Mouse (Mus musculus): ENCODE results near the gene Lrba. TPM values are rescaled to one million over a fixed set of nuclear protein-coding genes. Genes with fewer than 3 reads are reported as not detected.

The Lrba gene
- polyA plus RNA-seq, 1 experiment: 5.6 TPM

DNA sequence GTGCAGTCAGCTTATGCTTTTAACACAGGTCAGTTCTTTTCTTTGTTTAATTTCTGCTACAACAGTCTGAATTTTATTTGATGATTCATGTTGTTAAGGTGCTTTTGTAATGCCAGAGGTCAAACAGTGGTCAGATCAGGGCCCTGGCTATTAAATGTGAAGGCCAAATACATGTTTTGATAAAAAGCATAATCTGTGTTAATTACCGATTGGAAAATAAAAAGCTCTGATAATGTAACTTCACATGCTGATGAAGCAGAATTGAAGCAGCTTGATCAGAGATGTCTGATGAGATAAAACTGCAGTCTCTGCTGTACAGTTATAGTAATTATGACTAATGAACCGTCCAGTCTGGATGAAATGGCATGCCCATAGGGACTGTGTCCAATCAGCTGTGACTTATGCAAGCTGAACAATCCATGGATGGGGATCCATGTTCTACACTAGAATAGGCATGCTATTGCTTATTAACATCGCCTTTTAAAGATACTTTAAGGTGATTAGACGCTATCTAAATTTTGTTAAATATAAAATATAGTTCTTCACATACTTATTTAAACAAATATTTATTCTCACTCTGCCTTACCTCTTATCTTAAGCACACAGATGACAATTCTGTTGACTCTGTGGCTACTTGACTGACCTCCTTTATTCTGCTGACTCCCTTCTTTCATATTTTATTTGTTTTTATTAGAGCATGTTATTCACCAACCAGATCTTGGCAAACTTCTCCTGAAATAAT, 336.0 kb downstream of the Lrba start:
- no peak for TF ChIP-seq MAX (IDR thresholded peaks at IDR 0.05; ENCODE audit: low read depth)
- TF ChIP-seq POLR2AphosphoS2 (IDR thresholded peaks at IDR 0.05; ENCODE audit: insufficient read length, low read depth): no peak
- TF ChIP-seq POLR2A (IDR thresholded peaks at IDR 0.05; ENCODE audit: insufficient read length, low read depth): no peak
- no peak for TF ChIP-seq SRF (IDR thresholded peaks at IDR 0.05; ENCODE audit: control insufficient read depth, insufficient read length, low read depth)
- no peak for TF ChIP-seq E2F4 (IDR thresholded peaks at IDR 0.05; ENCODE audit: insufficient read depth)
- TF ChIP-seq MYOD1 (IDR thresholded peaks at IDR 0.05; ENCODE audit: control insufficient read depth in 1 of 3, insufficient read length in 2 of 3, low read depth in 2 of 3): no peak
- no peak for TF ChIP-seq USF1 (IDR thresholded peaks at IDR 0.05; ENCODE audit: low read depth)
- no peak for TF ChIP-seq MYOG (IDR thresholded peaks at IDR 0.05; ENCODE audit: control insufficient read depth in 1 of 3, insufficient read depth in 1 of 3, insufficient read length in 2 of 3, low read depth in 2 of 3)
- no peak for TF ChIP-seq CEBPB (IDR thresholded peaks at IDR 0.05; ENCODE audit: insufficient read depth, poor library complexity, severe bottlenecking)
- TF ChIP-seq REST (IDR thresholded peaks at IDR 0.05; ENCODE audit: insufficient read depth, insufficient read length): no peak
- TF ChIP-seq TCF12 (IDR thresholded peaks at IDR 0.05; ENCODE audit: insufficient read depth, poor library complexity, severe bottlenecking): no peak
- H3ac ChIP-seq (ENCODE audit: control insufficient read depth, insufficient read length): no peak overlapping the region
- no peak overlapping the region for H3K4me3 ChIP-seq
- no peaks in the 10 kb centered on the region for H3K36me3 ChIP-seq (ENCODE audit: control insufficient read depth, insufficient read depth)
- no peak overlapping the region for H3K4me2 ChIP-seq (ENCODE audit: low read depth)
- no peaks in the 10 kb centered on the region for H3K27me3 ChIP-seq (ENCODE audit: control insufficient read depth, insufficient read depth, insufficient read length)
- H3K79me2 ChIP-seq (ENCODE audit: control insufficient read depth, insufficient read depth): no peaks in the 10 kb centered on the region

DNA sequence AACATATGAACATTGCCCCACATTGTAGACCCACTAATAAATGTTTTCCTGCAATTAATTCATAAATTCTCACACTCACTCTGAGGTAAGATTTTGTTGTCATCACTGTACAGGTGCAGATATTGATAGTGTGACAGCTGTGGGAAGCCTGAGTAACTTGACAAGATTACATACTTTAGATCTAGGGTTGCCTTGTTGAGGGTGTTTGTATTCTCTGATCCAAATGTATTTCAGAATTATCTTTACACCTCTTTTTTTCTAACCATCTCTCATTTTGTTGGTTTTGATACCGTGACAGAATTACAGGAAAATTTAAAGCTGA, 336.5 kb downstream of the Lrba start:
- H3K79me2 ChIP-seq (ENCODE audit: control insufficient read depth, insufficient read depth): no peaks in the 10 kb centered on the region
- H3K4me2 ChIP-seq (ENCODE audit: low read depth): no peak overlapping the region
- H3K36me3 ChIP-seq (ENCODE audit: control insufficient read depth, insufficient read depth): no peaks in the 10 kb centered on the region
- no peak for TF ChIP-seq POLR2A (IDR thresholded peaks at IDR 0.05; ENCODE audit: insufficient read length, low read depth)
- no peak for TF ChIP-seq POLR2AphosphoS2 (IDR thresholded peaks at IDR 0.05; ENCODE audit: insufficient read length, low read depth)
- TF ChIP-seq E2F4 (IDR thresholded peaks at IDR 0.05; ENCODE audit: insufficient read depth): no peak
- TF ChIP-seq CEBPB (IDR thresholded peaks at IDR 0.05; ENCODE audit: insufficient read depth, poor library complexity, severe bottlenecking): no peak
- TF ChIP-seq TCF3 (IDR thresholded peaks at IDR 0.05; ENCODE audit: insufficient read length, low read depth): no peak
- no peak overlapping the region for H3ac ChIP-seq (ENCODE audit: control insufficient read depth, insufficient read length)
- no peak overlapping the region for H3K4me3 ChIP-seq
- no peaks in the 10 kb centered on the region for H3K27me3 ChIP-seq (ENCODE audit: control insufficient read depth, insufficient read depth, insufficient read length)

DNA sequence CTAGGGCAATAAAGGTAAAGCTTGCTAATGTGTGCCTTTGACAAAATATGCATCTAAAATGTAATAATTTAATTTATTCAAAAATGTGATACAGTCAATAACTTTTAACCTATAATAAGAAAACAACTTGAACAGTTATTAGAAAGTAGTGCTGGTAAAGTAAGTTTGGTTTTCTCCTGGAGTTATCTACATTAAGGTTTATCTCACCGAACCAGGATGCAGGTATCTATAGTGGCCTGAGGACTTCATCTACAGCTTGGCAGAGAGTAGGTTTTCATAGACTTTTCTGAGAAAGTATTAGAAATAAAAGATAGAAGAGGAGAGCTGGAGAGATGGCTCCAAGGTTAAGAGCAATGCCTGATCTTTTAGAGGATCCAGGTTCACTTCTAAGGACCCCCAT, 336.9 kb downstream of the Lrba start:
- TF ChIP-seq SRF (IDR thresholded peaks at IDR 0.05; ENCODE audit: control insufficient read depth, insufficient read length, low read depth): no peak
- no peak for TF ChIP-seq POLR2A (IDR thresholded peaks at IDR 0.05; ENCODE audit: insufficient read length, low read depth)
- no peak for TF ChIP-seq POLR2AphosphoS2 (IDR thresholded peaks at IDR 0.05; ENCODE audit: insufficient read length, low read depth)
- TF ChIP-seq TCF3 (IDR thresholded peaks at IDR 0.05; ENCODE audit: insufficient read length, low read depth): no peak
- no peak for TF ChIP-seq MYOD1 (IDR thresholded peaks at IDR 0.05; ENCODE audit: control insufficient read depth in 1 of 3, insufficient read length in 2 of 3, low read depth in 2 of 3)
- no peak for TF ChIP-seq E2F4 (IDR thresholded peaks at IDR 0.05; ENCODE audit: insufficient read depth)
- Histone ChIP-seq H3K4me3 (no peak overlapping the region), H3K79me2 (ENCODE audit: control insufficient read depth, insufficient read depth) (no peaks in the 10 kb centered on the region), H3K36me3 (ENCODE audit: control insufficient read depth, insufficient read depth) (no peaks in the 10 kb centered on the region), H3ac (ENCODE audit: control insufficient read depth, insufficient read length) (no peak overlapping the region), H3K27me3 (ENCODE audit: control insufficient read depth, insufficient read depth, insufficient read length) (no peaks in the 10 kb centered on the region), H3K4me2 (ENCODE audit: low read depth) (no peak overlapping the region)

DNA sequence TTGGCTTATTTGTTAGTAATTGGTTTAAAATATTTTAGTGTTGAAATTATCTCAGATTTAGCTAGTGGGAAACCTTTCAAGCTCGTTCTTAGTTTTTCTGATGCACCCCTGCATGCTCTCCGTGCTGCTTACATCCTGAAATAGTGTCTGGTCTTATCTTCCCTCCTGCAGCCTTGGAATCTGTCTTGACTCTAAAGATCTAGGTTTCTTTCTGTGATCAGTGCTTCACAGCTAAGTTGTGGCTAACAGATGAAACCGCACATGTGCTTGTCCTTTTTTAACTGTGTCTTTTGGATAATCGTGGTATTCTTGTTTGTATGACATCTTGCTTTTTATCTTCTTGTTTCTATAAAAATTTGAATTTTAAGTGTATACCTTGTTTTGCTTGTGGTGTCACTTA, 342.8 kb downstream of the Lrba start:
- TF ChIP-seq SRF (IDR thresholded peaks at IDR 0.05; ENCODE audit: control insufficient read depth, insufficient read length, low read depth) (no peak), USF1 (IDR thresholded peaks at IDR 0.05; ENCODE audit: low read depth) (no peak), MYOD1 (IDR thresholded peaks at IDR 0.05; ENCODE audit: control insufficient read depth in 1 of 3, insufficient read length in 2 of 3, low read depth in 2 of 3) (no peak), POLR2AphosphoS2 (IDR thresholded peaks at IDR 0.05; ENCODE audit: insufficient read length, low read depth) (no peak), TCF3 (IDR thresholded peaks at IDR 0.05; ENCODE audit: insufficient read length, low read depth) (no peak), MAX (IDR thresholded peaks at IDR 0.05; ENCODE audit: low read depth) (no peak)

DNA sequence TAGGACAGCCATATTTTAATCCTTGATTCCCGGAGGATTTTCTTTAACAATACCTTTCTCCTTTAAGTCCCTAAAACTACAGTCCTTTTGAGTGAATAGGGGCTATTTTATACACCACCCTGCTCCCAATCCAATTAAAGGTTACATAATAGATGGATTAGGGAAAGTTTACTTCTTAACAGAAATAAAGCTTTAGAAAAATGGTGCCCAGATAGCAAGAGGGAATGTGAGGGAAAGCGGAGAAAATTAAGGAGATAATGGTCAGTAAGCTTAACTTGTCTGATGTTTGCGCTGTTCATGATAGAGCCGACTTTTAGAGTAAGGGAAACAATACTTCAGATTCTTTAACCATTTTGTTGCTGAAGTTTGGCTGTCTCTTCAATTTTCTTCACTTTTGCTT, 347.0 kb downstream of the Lrba start:
- Histone ChIP-seq H3K4me3 (no peak overlapping the region), H3K27me3 (ENCODE audit: control insufficient read depth, insufficient read depth, insufficient read length) (no peaks in the 10 kb centered on the region), H3K79me2 (ENCODE audit: control insufficient read depth, insufficient read depth) (no peaks in the 10 kb centered on the region), H3K36me3 (ENCODE audit: control insufficient read depth, insufficient read depth) (no peaks in the 10 kb centered on the region), H3K4me2 (ENCODE audit: low read depth) (no peak overlapping the region), H3ac (ENCODE audit: control insufficient read depth, insufficient read length) (no peak overlapping the region)
- no peak for TF ChIP-seq E2F4 (IDR thresholded peaks at IDR 0.05; ENCODE audit: insufficient read depth)
- TF ChIP-seq REST (IDR thresholded peaks at IDR 0.05; ENCODE audit: insufficient read depth, insufficient read length): no peak
- no peak for TF ChIP-seq MYOG (IDR thresholded peaks at IDR 0.05; ENCODE audit: control insufficient read depth in 1 of 3, insufficient read depth in 1 of 3, insufficient read length in 2 of 3, low read depth in 2 of 3)
- no peak for TF ChIP-seq SRF (IDR thresholded peaks at IDR 0.05; ENCODE audit: control insufficient read depth, insufficient read length, low read depth)
- TF ChIP-seq TCF12 (IDR thresholded peaks at IDR 0.05; ENCODE audit: insufficient read depth, poor library complexity, severe bottlenecking): no peak
- TF ChIP-seq POLR2AphosphoS2 (IDR thresholded peaks at IDR 0.05; ENCODE audit: insufficient read length, low read depth): no peak
- TF ChIP-seq MAX (IDR thresholded peaks at IDR 0.05; ENCODE audit: low read depth): no peak
- no peak for TF ChIP-seq MYOD1 (IDR thresholded peaks at IDR 0.05; ENCODE audit: control insufficient read depth in 1 of 3, insufficient read length in 2 of 3, low read depth in 2 of 3)
- no peak for TF ChIP-seq USF1 (IDR thresholded peaks at IDR 0.05; ENCODE audit: low read depth)
- no peak for TF ChIP-seq CEBPB (IDR thresholded peaks at IDR 0.05; ENCODE audit: insufficient read depth, poor library complexity, severe bottlenecking)
- no peak for TF ChIP-seq TCF3 (IDR thresholded peaks at IDR 0.05; ENCODE audit: insufficient read length, low read depth)
- no peak for TF ChIP-seq POLR2A (IDR thresholded peaks at IDR 0.05; ENCODE audit: insufficient read length, low read depth)

More for the DNA sequence above, 342.8 kb downstream of the Lrba start:
- no peak overlapping the region for H3K4me2 ChIP-seq (ENCODE audit: low read depth)
- no peaks in the 10 kb centered on the region for H3K27me3 ChIP-seq (ENCODE audit: control insufficient read depth, insufficient read depth, insufficient read length)
- H3K79me2 ChIP-seq (ENCODE audit: control insufficient read depth, insufficient read depth): no peaks in the 10 kb centered on the region
- no peaks in the 10 kb centered on the region for H3K36me3 ChIP-seq (ENCODE audit: control insufficient read depth, insufficient read depth)
- H3K4me3 ChIP-seq: no peak overlapping the region
- H3ac ChIP-seq (ENCODE audit: control insufficient read depth, insufficient read length): no peak overlapping the region
